Mouse (Mus musculus) embryonic fibroblast, embryonic 13.5 days (primary cell): ENCODE measurements around the gene Sdk2.

Experiments
- CTCF ChIP-seq: IDR thresholded peaks from 2 replicates; pipeline ENCODE4 v1.5.1; 2011; ENCODE audit warnings: mild to moderate bottlenecking, control low read depth, low read length, moderate library complexity, borderline replicate concordance; ENCODE audit not compliant: insufficient read depth
- POLR2A ChIP-seq: IDR thresholded peaks from 2 replicates; pipeline ENCODE4 v1.6.1; 2011; ENCODE audit warnings: low read depth, mild to moderate bottlenecking, control low read depth, low read length, moderate library complexity

- no peak for TF ChIP-seq POLR2A
- no peak for TF ChIP-seq CTCF
These were observed 329.8 kb downstream of the Sdk2 start for GRCm38 (mm10) chr11:113736848-113737552.
